Mouse (Mus musculus) gastrocnemius, postnatal 25 days (tissue): Measurements from ENCODE around the gene Arhgef10l. TPM values are rescaled to one million over a fixed set of nuclear protein-coding genes. Genes with fewer than 3 reads are reported as not detected.
"Not testable (repeated sequence)": the region's sequence is repeated elsewhere in the genome, so short reads cannot be mapped to it uniquely, and the experiment has no call there.

Experiments used
- DNase-seq: peaks from one replicate; pipeline ENCODE4 v3.0.0; 2022
- total RNA-seq, 2 experiments: library from RNA; stranded (reverse); gene quantifications; 1 replicate in 1 of 2; 2 replicates in 1 of 2; pipeline ENCODE4 v1.2.3; 2021

Arhgef10l gene
- total RNA-seq, 2 experiments from 2014 or later = 36.2 to 51.3 TPM

GRCm38 (mm10) chr4:140606197-140606596 lies 59.6 kb downstream of the Arhgef10l start:
- no peak for DNase-seq

DNA sequence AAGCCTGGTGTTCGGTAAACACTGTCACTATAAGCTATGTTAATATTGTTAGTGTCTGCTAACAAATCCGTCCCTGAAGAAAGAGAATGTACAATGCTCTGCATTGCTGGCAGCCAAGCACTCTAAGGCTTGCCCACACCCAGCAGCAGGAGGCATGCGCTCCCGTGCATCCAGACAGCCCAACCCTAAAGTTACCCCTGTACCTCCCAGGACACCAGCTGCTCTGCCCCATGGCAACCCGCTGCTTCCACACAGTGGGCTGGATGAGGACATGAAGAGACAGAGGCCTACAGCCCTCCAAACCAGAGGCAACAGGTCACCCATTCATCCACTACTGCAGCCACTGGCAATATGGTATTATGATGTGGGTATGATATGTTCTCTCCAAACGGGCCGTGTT lies 60.0 kb downstream of the Arhgef10l start:
- DNase-seq = no peak

GRCm38 (mm10) chr4:140605247-140605646 lies 60.6 kb downstream of the Arhgef10l start:
- DNase-seq = no peak

- DNase-seq = no peak
Measured at GRCm38 (mm10) chr4:140604541-140604940, 61.3 kb downstream of the Arhgef10l start.

DNA sequence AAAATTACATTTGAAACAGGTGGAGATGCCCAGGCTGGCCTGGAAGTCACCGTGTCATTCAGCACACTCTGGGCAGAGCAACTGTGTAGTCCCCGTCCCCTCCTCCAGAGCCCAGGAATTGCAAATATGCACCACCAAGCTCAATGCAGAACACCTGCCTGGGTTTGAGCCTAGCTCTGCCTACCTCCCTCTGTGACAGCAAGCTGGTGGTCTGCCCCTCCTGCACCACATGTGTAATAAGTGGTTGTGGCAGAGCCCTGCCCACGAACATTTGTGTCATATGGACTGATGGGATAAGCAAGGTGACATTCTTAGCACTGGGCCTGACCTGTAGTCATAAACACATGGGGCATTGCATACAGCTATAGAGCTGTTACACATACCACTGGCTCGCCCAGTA lies 63.8 kb downstream of the Arhgef10l start:
- no peak for DNase-seq

DNA sequence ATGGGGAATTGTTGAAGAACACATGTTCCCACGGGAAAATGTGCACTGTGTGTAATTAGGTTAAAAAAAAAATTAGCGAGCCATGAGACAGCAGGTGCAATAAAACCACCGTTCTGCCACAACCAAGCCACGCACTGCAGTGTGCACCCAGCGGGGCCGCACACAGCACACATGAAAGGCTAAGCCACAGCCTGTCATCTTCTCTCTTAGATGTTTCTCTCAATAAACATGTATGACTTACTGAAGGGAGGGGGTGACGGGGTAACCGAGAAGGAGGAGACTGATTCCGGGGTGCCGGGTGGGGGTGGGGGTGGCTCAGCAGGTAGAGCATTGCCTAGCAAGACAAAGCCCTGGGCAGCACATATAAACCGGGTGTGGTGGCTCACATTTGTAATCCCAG lies 64.7 kb downstream of the Arhgef10l start:
- DNase-seq = no peak

DNA sequence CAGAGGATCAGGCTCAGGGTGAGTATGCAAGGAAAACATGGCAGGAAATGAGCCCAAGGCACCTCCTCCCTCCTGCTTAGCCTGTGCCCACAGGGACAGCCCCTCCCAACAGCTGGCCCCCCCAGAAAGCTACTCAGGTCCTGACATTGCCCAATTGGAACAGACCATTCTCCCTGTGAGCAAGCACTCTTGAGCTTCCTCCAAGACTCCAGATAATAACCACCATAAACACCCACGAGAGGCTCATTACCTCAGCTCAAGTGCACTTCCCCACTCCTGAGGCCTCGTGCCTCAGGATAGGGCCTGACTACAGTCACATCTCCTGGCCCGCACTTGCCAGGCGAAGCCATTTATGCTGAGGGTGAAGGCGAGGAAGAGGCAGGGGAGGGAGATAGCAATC lies 67.0 kb downstream of the Arhgef10l start:
- DNase-seq = peak; percentile 30

- DNase-seq = no peak
Measured at GRCm38 (mm10) chr4:140597928-140598327, 67.9 kb downstream of the Arhgef10l start.

- DNase-seq = no peak
Measured at GRCm38 (mm10) chr4:140597378-140597777, 68.4 kb downstream of the Arhgef10l start.

DNA sequence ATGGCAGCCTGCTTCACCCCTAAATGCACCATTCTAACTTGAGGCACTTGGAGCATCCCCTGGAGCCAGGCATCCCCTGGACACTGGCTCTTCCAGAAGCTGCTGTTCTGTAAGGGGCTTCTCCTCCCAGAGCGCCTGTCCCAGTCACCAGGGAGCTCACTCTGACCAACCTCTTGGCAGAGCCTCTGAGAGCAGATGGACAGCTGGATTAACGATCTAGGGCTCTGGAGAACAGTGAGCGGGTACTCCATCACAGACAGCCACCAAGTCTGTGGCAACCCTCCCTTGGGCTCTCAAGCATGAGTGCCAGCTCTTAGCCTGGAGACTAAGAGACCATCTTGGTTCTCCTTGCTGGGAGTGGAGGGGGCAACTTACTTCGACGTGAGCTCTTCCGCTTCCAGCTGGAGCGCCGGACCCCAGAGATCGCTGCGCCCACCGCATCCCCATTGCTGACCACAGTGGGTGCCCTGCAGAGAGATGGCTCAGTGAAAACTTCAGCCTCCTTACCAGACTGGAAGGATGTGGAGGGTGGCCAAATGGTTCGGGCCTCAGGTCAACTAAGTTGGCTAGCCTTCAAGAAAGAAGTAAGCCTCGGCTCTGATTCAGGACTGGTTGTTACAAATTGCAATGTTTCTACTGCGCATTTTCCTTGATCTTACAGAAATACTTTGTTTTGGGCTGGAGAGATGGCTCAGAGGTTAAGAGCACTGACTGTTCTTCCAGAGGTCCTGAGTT lies 71.9 kb downstream of the Arhgef10l start:
- DNase-seq = no peak

- no peak for DNase-seq
Measured at GRCm38 (mm10) chr4:140592990-140593770, 72.6 kb downstream of the Arhgef10l start.

DNA sequence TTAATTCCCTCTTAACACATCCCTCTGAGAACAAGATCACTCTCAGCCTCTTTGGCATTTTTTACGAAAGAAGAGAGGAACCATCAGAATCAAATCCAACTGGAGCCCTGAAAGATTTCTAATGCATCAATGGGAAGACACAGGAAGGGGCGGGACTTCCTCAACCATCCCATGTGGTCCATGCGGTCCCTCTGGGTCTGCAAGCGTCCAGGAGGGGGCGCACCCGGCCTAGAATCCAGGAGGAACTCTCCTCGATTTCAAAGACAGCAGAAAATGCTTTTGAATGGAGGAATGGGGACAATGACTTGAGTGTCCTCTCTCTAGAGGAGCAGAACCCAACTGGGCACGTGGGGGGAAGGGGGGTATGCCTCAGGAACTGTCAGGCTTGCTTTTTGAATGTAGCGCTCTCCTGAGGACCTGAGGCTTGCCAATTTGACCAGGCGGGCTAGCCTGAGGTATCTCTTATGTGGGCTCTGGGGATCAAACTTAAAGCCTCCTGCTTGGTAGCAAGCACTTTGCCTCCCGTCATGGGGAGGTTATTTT lies 73.5 kb downstream of the Arhgef10l start:
- peak; percentile 71 for DNase-seq

DNA sequence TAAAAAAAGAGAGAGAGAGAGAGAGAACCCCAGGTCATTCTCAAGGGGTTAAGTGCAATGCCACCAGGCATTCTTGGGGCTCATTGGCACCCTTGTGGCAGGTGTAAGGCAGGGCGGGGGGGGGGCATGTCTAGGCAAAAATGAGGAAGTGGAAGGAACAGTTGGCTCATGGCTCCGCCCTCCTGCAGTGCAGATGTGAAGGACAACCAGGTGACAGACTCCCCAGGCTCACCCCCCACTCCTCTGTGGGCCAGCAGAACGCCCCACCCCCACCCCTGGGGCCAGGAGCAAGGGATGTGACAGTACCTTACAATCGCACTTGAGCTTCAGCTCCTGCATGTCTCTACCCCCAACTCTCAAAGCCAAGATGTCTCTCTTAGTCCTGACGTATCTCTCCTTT lies 79.3 kb downstream of the Arhgef10l start:
- DNase-seq = no peak

GRCm38 (mm10) chr4:140584240-140584639 lies 81.6 kb downstream of the Arhgef10l start:
- no peak for DNase-seq

- no peak for DNase-seq
Measured at GRCm38 (mm10) chr4:140582390-140583088, 83.3 kb downstream of the Arhgef10l start.

GRCm38 (mm10) chr4:140581730-140582389 lies 84.0 kb downstream of the Arhgef10l start:
- DNase-seq = peak; percentile 83

- no peak for DNase-seq
Measured at GRCm38 (mm10) chr4:140581341-140581729, 84.5 kb downstream of the Arhgef10l start.

DNA sequence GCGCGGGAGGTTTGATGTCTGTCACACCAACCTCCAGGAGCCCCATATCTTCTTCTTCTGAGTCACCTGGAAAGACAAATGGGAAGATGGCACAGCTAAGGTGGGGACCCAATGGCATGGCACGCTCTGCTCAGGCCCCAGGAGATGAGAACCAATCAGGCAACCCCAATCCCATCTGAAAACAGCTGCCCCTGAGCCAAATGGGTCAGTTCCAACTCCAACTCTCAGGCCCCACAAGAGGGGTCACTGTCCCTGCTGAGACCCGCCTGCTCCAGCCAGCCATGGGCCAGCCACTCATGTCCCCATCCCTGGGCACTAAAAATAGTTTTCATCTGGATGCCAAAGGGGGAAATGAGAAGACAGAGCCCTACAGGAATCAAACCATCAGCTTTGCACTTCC lies 84.9 kb downstream of the Arhgef10l start:
- peak; percentile 43 for DNase-seq

DNA sequence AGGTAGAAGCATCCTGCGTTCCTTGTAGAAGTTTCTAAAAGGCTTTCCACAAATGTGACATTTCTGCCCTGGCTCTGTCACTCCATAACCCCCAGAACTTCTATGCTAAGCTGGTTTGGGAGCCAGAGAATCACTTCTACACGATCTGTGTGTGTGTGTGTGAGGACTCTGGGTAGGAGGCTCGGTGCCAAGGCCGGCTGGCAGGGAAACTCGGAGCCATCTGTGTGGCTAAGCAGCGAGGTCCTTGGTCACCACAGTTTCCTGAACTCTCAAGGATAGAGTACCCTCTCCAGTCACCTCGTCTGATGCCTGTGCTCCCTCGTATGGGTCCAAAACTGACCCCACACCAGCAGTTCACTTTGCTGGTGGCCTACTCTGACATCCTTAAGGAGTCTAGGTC lies 86.2 kb downstream of the Arhgef10l start:
- DNase-seq = no peak

DNA sequence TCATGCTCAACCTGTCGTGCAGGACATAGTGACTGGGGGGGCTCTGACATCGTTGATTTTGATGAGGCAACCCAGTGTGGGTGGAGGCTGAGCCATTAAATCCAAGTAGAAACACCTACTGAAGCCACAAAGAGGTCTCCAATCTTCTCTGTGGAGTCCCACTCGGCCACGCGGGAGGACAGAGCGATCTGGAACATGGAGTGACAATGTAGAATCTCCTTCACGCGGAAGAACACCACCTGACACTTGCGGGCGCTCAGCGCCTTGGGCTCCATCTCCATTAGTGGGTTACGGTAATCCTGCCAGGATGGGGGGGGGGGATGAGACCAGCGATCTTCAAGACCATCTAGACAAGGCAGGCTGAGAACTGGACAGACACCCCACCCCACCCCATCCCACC lies 86.7 kb downstream of the Arhgef10l start:
- no peak for DNase-seq

DNA sequence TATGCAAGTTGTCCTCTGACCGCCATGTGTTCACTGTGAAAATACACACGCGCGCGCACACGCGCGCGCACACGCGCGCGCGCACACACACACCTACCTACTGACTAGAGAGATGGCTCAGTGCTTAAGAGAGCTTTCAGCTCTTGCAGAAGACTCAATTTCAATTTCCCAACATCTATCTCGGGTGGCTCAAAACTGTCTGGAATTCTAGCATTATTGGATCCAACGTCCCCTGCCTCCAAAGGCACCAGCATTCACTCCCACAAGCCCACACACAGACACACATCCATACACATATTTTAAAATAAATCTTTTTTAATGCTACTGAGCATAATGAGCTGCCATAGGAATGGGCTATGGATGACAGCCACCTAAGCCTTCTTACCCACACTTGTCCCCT lies 89.2 kb downstream of the Arhgef10l start:
- DNase-seq = no peak

DNA sequence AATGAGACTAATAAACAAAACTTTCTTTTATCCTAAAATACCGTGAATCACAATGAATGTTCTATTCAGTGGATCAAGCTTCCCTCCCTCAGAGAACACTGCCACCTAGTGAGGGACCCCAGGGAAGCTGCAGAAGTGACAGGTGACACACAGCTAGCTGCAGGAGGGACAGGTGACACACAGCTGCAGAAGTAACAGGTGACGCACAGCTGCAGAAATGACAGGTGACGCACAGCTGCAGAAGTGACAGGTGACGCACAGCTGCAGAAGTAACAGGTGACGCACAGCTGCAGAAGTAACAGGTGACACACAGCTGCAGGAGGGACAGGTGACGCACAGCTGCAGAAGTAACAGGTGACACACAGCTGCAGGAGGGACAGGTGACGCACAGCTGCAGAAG lies 90.9 kb downstream of the Arhgef10l start:
- not testable (repeated sequence) for DNase-seq
